Mouse (Mus musculus) monocyte, adult 2 months (primary cell): ENCODE measurements around the gene Gm20795.
"Not testable (repeated sequence)": the region's sequence is repeated elsewhere in the genome, so short reads cannot be mapped to it uniquely, and the experiment has no call there.

Source experiments
- DNase-seq, 2 experiments: peaks; one replicate each; pipeline ENCODE4 v3.0.0; 2022; ENCODE audit warnings: low spot score in 2 of 2, low read depth in 1 of 2

Gene Gm20795

DNA sequence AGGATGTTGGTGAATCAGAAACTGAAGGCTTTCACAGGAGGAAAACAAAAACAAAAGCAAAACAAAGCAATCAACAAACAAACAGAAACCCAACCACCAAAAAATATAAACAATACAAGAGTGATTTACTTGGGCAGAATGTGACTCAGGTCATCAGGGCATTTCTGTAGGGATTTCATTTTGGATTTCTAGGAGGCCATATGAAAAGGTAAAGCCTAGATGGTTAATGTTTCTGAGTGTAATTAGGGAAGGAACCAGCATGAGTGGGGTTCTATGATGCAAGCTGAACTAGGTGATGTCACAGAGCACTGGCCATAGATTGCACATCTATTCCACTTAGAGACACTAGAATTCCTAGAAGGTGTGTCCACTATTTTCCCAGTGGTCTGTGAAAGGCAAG, at the start of gene Gm20795:
Gm20795 (plus strand) TSS at position 301 of the 400 bp plus-strand sequence.
- not testable (repeated sequence) for DNase-seq

DNA sequence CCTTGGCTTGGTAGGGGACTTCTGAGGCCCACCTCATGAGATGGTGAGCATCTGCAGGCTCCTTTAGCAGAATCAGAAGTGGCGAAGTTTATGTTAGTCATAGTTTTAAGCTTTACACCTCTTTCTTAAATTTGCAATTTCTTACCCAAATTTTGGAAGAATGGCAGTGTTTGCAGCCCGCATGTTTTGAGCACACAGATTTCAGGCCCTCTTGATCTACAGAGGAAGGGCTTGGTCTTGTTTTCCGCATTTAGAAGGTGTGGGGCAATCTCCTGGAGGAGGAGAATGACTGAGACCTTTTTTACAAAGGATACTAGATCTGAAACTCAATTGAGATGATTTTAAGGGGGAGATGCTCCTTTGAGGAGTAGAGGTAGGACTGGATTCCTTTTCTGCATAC, 29.0 kb upstream of the Gm20795 start, which contains the start of gene Gm21797:
Gm21797 (minus strand) TSS at position 101 of the 400 bp plus-strand sequence.
- not testable (repeated sequence) for DNase-seq
